Mouse (Mus musculus) left cerebral cortex, postnatal 4 days (tissue): Measurements from ENCODE around the gene Ntm. TPM values are rescaled to one million over a fixed set of nuclear protein-coding genes. Genes with fewer than 3 reads are reported as not detected.

ENCODE experiments used
- DNase-seq: peaks from one replicate; pipeline ENCODE4 v3.0.0-alpha.2; 2022
- intact Hi-C: fragments of 180-260 bp; cut with DNase I; formaldehyde crosslinking; loops from one replicate; pipeline ENCODE4 v1.15.1; 2025
- total RNA-seq, 2 experiments: library from RNA; stranded (reverse); gene quantifications; 2 replicates each; pipeline ENCODE4 v1.2.3; 2021

Gene Ntm
- total RNA-seq, 2 experiments from 2014 or later = 269 to 280 TPM

DNA sequence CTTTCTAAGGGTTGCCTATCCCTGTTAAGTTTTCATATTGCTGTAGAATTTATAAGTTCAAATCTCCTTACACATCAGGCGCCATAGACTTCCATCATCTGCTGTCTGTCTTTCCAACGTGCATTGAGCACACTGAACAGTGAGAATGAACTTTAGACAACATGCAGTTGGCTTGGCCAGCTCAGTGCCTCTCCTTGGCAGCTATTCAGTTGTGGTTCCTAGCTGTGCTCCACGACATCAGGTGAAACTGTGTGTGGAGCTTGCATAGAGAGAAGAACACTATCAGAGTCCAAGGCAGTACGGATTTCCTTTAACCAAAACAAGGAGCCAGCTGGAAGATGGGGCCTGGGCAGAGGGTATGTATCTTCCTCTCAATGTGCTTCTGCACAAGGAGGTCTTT is 199.6 kb downstream of the Ntm start:
- DNase-seq = no peak
- intact Hi-C loops = no loop called here

DNA sequence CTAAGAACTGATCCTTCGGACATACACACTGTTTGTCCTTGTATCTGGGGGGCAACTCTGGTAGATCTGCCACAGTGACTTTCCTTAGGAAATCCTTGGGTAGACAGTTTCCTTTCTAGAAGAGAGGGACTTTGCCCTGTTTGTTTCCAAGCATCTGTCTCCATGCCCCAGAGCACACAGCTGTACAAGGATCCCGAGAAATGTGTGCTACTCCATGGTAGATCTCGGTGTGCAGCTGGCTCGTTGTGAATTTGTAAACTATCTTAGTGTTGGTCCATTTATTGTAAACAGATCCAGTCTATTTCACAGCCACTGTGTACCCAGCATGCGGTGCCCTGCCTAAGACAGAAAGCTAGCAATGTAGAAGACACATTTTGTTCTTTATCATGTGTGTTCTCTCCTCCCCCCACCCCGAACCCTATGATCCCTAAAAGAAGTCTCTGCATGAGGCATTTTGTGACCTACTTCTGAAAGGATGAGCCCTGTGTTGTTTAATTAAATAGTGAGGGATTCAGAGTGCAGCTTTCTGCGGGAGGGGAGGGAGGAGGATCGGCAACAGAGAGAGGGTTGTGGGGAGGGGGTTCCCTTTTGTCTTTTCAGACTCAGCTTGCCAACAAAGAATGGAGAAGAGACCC is 200.9 kb downstream of the Ntm start:
- no peak for DNase-seq
- intact Hi-C loops = no loop called here

DNA sequence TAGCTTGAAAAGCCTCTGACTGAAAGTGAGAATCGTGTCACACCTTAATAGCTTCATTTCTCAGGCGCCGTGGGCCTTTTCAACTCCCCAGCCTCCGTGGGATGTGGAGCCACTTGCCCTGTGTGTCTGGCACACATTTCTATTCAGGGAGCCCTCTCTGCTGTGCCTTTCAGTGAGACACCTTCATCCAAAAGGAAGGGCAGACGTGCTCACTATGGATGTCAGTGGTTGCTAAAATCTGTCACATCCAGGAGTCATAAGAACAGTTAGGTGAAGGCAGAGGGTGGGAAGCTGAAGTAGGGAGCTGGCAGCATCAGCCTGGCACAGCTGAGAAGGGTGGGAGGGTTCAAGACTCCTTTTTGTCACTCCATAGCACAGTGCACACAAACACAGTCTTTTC is 201.4 kb downstream of the Ntm start:
- intact Hi-C loops = no loop called here
- DNase-seq = no peak

DNA sequence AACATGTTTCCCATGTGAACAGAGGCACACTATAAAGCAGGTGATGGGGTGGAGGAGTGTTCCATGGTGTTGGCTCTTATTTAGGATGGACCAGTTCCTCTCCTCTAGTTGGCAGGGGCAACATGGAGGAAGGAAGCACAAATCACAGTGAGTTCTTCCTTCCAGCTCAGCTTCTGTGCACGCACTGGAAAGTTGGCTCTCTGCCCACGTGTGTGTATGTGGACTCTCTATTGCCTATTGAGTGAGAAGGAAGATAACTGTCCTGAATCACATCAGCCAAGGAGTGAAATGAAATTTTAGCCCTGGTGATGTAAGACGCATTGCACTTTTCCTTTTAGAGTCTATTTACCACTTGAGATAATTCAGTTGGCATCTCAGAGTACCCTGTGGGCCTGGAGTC is 203.0 kb downstream of the Ntm start:
- DNase-seq = peak; percentile 25
- intact Hi-C loops = no loop called here

- intact Hi-C loops = no loop called here
- no peak for DNase-seq
Observed at GRCm38 (mm10) chr9:29759060-29759459, 203.9 kb downstream of the Ntm start.

GRCm38 (mm10) chr9:29754374-29754773 is 208.6 kb downstream of the Ntm start:
- no peak for DNase-seq
- intact Hi-C loops = no loop called here

GRCm38 (mm10) chr9:29751396-29751795 is 211.5 kb downstream of the Ntm start:
- intact Hi-C loops = no loop called here

GRCm38 (mm10) chr9:29750371-29751014 is 212.4 kb downstream of the Ntm start:
- intact Hi-C loops = no loop called here
- DNase-seq = peak; percentile 62

More at GRCm38 (mm10) chr9:29751396-29751795, 211.5 kb downstream of the Ntm start:
- peak; percentile 37 for DNase-seq

DNA sequence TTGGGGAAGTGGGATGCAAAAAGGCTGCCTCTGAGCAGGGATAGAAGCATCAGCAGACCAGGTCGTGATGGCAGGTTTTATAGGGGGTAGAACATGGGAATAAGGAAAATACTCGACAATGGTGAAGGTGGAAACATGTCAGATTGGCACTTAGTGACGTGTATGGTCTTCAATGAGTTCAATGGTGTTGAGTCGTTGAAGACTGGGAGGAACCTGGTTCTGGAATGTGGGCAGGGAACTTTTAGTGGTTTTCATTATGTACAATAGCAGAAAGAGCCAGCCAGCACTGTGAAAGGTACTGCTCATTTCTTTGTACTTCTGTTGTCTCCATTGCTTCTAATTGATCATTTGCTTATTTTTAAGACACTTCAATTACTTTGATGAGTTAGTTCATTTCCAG is 214.9 kb downstream of the Ntm start:
- DNase-seq = no peak
- intact Hi-C loops = no loop called here

GRCm38 (mm10) chr9:29738835-29739526 is 224.0 kb downstream of the Ntm start:
- intact Hi-C loops = no loop called here
- no peak for DNase-seq

- intact Hi-C loops = no loop called here
- DNase-seq = no peak
Observed at GRCm38 (mm10) chr9:29736031-29736430, 226.9 kb downstream of the Ntm start.

DNA sequence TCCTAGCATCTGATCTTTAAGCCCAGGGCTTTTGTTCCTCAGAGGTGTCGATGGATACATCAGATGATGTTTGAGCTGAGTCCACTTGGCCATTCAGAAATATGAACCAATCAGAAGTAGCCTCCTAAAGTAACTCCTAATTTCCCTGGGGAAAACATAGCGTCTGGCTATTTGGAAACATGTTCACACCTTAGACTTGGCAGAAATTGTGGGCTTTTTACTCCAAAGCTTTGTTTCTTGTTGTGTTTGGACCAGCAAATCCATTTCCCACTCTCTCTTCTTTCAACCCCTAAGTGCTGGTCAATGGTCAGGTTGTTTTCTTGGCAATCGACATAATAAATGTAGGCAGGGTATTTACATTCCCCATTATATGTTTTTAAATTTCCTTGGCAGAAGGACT is 230.0 kb downstream of the Ntm start:
- intact Hi-C loops = no loop called here
- DNase-seq = no peak

GRCm38 (mm10) chr9:29731672-29732071 is 231.3 kb downstream of the Ntm start:
- DNase-seq = no peak
- intact Hi-C loops = no loop called here

DNA sequence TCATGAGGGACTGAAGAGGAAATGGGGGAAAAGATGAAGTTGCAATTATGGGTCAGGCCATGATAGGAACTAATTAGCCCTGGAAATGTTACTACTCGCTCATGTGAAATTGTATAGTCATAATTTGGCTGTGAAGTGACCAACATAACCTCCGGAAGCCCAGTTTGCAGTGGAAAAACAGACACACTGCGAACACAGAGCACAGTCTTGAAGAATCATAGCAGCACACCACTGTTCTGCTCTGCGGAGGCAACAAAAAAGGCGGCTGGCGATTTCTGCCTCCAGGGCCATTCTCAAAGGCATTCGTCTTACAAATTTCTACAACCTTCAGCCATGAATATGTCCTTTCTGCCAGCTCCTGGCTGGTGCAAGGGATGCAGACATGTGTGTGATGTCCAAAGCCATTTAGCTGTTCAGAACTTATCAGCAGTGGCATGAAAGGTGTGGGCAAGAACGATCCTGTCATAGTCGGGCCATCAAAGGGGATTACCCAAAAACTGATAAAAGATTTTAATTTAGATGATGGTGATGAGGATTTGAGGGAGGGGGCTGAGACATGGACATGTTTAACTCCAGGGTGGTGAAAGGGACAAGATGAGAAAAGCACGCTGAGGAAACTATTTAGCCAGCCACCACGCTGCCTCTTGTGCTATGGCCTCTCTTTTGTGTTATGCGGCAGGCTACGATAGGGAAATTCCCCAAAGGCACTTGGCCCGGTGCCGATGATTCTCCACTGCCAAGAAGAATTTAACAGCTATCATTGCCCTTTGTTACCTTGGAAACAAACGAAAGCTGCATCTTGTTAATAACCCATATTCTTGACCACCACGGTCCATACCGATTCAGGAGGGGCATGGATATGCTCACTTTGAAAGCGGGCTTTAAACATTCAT is 235.2 kb downstream of the Ntm start:
- peak; percentile 71 for DNase-seq
- intact Hi-C loops = no loop called here

- DNase-seq = no peak
- intact Hi-C loops = no loop called here
Observed at GRCm38 (mm10) chr9:29721461-29721860, 241.5 kb downstream of the Ntm start.

- no peak for DNase-seq
- intact Hi-C loops = no loop called here
Observed at GRCm38 (mm10) chr9:29716795-29717194, 246.1 kb downstream of the Ntm start.

DNA sequence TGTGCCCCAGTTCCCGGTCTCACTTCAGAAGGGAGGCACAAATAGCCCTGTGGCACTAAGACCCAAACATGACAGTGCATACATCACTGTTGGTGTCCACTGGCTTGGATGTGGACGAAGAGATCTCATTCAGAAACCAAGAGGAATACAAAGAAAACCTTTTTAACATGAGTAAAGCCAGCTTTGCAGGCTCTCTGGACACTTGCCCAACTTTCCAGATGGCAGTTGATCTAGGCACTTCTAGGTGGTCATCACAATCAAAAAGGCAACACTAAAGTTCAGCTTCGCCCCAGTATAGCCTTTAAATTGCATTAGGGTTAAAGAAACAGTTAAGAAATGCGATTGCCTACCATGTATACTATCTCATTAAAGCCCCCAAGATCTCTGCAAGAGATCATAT is 264.7 kb downstream of the Ntm start:
- peak; percentile 21 for DNase-seq
- intact Hi-C loops = no loop called here

- intact Hi-C loops = no loop called here
- no peak for DNase-seq
Observed at GRCm38 (mm10) chr9:29694151-29694550, 268.8 kb downstream of the Ntm start.

DNA sequence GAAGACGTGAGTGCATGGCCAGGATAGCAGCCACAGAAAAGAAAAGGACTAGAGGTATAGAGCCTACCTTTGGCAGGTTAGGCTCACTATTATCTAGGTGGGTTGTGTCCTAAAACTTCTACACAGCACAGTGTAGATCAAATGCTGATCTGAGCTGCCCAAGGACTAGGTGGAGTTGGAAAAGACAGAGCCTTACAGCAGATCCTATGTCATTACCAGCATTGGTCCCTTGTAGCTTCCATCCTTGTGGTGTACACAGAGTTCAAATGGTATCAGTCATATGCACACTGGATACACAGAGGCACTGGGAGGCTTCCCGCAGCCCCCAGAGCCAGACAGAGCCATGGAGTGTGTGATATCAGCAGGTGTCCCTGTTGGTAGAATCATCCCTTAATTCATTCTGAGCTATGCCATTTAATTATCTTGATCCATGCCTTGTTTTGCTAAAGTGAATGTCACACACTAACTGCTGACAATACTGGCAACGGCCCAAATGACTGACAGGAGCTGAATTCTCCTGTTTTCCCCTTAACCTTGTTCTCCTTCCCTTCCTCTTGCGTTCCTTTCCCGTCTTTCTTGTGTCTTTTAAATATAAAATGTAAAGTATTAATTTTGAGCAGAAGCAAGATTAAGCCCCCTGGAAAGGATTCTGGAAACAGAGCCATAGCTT is 271.6 kb downstream of the Ntm start:
- intact Hi-C loops = no loop called here
- peak; percentile 23 for DNase-seq

- intact Hi-C loops = no loop called here
Observed at GRCm38 (mm10) chr9:29682224-29682623, 280.7 kb downstream of the Ntm start.

DNA sequence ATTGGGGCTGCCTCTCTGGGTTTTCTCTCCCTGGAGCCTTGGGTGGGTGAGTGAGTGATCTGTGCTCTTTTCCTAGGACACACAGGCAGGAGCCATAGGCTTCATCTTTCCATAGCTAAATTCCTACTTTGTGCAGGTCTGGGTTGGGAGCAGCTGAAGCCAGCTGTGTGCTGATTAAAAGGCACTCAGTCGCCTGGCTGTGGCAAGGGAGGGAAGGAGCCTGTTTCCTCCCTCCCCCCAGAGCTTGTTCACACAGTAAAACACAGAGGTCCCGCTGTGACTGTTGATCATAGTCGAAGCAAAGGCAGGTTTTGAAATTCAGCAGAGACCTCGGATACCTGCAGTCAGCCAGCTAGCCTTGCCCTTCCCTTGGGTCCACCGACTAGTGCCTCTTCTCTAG is 282.3 kb downstream of the Ntm start:
- intact Hi-C loops = no loop called here
- DNase-seq = no peak

More at GRCm38 (mm10) chr9:29682224-29682623, 280.7 kb downstream of the Ntm start:
- no peak for DNase-seq
